In the genomic region with DNA sequence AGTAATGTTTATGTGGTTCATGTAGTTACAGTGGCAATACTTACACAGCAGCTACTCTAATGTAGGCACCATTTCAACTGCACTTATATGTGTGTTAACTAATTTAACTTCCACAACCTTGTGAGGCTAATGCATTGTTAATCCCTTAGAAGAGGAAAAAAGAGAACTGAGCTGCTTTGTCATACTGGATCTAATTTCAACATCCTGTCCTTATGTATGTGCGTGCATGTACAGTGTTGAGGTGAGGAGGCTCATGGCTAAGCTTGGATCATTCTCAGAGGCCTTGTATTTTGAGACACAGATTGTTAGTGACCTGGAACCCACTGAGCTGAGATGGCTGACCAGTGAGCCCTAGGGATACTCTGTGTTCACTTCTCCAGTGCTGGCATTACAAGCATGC, we compare ENCODE assay signal across 31 mouse cellular contexts.
"Had no signal": no experiment of that assay in that cellular context is flagged by ENCODE, and none has a peak within 500 bp of the region (broad histone marks: within the 10 kb centered on the region; RNA-seq: fewer than 3 reads in every experiment).

No protein-coding gene starts in this region.

- H3K4me3 ChIP-seq: left cerebral cortex, adult 2 months; limb, embryonic 10.5 days; limb, embryonic 12.5 days; limb, embryonic 13.5 days; limb, embryonic 15.5 days; liver, embryonic 12.5 days; liver, embryonic 13.5 days; liver, embryonic 15.5 days; lung, embryonic 15.5 days; megakaryocyte, embryonic 14.5 days; midbrain, embryonic 10.5 days; midbrain, embryonic 12.5 days; midbrain, embryonic 13.5 days; midbrain, embryonic 15.5 days; myocyte; neural tube, embryonic 12.5 days had no signal

- H3K9ac ChIP-seq: limb, embryonic 12.5 days; limb, embryonic 13.5 days; limb, embryonic 15.5 days; liver, embryonic 12.5 days; liver, embryonic 13.5 days; liver, embryonic 14.5 days; liver, embryonic 15.5 days; liver, postnatal 0 days; lung, embryonic 14.5 days; lung, embryonic 15.5 days; midbrain, embryonic 12.5 days; midbrain, embryonic 13.5 days; midbrain, embryonic 15.5 days; neural tube, embryonic 12.5 days had no signal

- H3K4me1 ChIP-seq: limb, embryonic 10.5 days; limb, embryonic 12.5 days; limb, embryonic 13.5 days; limb, embryonic 15.5 days; liver, embryonic 12.5 days; liver, embryonic 13.5 days; liver, embryonic 15.5 days; lung, embryonic 15.5 days had no signal

- H3K9me3 ChIP-seq: limb, embryonic 10.5 days; limb, embryonic 12.5 days; limb, embryonic 13.5 days; limb, embryonic 15.5 days; liver, embryonic 12.5 days; liver, embryonic 13.5 days; liver, embryonic 15.5 days; lung, embryonic 15.5 days; midbrain, embryonic 10.5 days; midbrain, embryonic 12.5 days; midbrain, embryonic 13.5 days; midbrain, embryonic 15.5 days; neural tube, embryonic 12.5 days had no signal

- DNase-seq: left cerebral cortex, postnatal 4 days; liver; liver, embryonic 13.5 days; liver, postnatal 0 days; lung, adult 18-20 months; lung, adult 2 months; lung, embryonic 14.5 days; lung, postnatal 10 days; lung, postnatal 14 days; lung, postnatal 36 days; lung, postnatal 4 days had no signal

- ATAC-seq: liver, embryonic 12.5 days; liver, postnatal 0 days; lung, postnatal 0 days; midbrain, embryonic 13.5 days; midbrain, embryonic 15.5 days had no signal

- H3K36me3 ChIP-seq: limb, embryonic 10.5 days; limb, embryonic 12.5 days; limb, embryonic 13.5 days; limb, embryonic 15.5 days; liver, embryonic 12.5 days; liver, embryonic 13.5 days; liver, embryonic 15.5 days; lung, embryonic 15.5 days; midbrain, embryonic 10.5 days; midbrain, embryonic 12.5 days; midbrain, embryonic 13.5 days; midbrain, embryonic 15.5 days; neural tube, embryonic 12.5 days had no signal

- H3K27ac ChIP-seq: left cerebral cortex, adult 2 months; limb, embryonic 10.5 days; limb, embryonic 12.5 days; limb, embryonic 13.5 days; limb, embryonic 15.5 days; liver, embryonic 12.5 days; liver, embryonic 13.5 days; liver, embryonic 14.5 days; liver, embryonic 15.5 days; lung, embryonic 15.5 days; macrophage; midbrain, embryonic 10.5 days; midbrain, embryonic 12.5 days; midbrain, embryonic 13.5 days; midbrain, embryonic 15.5 days; neural tube, embryonic 12.5 days had no signal

- H3K4me2 ChIP-seq: limb, embryonic 12.5 days; limb, embryonic 13.5 days; limb, embryonic 15.5 days; liver, embryonic 11.5 days; liver, embryonic 12.5 days; liver, embryonic 13.5 days; liver, embryonic 15.5 days; lung, embryonic 14.5 days; lung, embryonic 15.5 days; midbrain, embryonic 11.5 days; midbrain, embryonic 12.5 days; midbrain, embryonic 13.5 days; midbrain, embryonic 15.5 days; neural tube, embryonic 12.5 days had no signal

- H3K27me3 ChIP-seq: limb, embryonic 12.5 days; limb, embryonic 13.5 days; limb, embryonic 15.5 days; liver, embryonic 12.5 days; liver, embryonic 13.5 days; liver, embryonic 15.5 days; lung, embryonic 15.5 days; megakaryocyte, embryonic 14.5 days; midbrain, embryonic 12.5 days; midbrain, embryonic 13.5 days; midbrain, embryonic 15.5 days; neural tube, embryonic 12.5 days had no signal
